Mouse (Mus musculus): ENCODE data around the gene Dnah2. TPM values are rescaled to one million over a fixed set of nuclear protein-coding genes. Genes with fewer than 3 reads are reported as not detected.

The Dnah2 gene
- polyA plus RNA-seq, 1 experiment from 2014 or later, result 1.9 TPM

DNA sequence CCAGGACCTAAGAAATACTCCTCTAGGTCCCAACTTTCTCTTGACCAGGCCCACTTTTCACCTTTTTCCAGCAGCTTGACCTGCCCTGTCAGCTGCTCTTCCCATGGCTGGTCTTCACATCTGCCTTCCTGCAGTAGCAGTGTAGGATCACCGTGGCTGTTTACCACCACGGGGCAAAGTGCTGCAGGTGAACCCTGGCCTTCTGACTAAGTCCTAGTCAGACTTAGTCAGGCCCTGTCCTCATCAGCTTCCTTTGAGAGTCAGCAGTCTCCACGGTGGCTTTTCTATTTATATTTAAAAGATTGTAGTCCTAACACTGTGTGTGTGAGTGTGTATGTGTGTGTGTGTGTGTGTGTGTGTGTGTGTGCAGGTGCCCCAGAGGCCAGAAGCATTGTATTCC, 171.1 kb downstream of the Dnah2 start:
- no peak overlapping the region for H3K9ac ChIP-seq
- H3K36me3 ChIP-seq, result peaks cover 20% of the 10 kb centered on the region
- H3K4me1 ChIP-seq, result no peaks in the 10 kb centered on the region
- H3K9me3 ChIP-seq, result no peaks in the 10 kb centered on the region
- H3K27me3 ChIP-seq (replicated peaks), result no peaks in the 10 kb centered on the region
- WGBS, result 83% methylated on average over 3 of the region's 3 CpGs
- H3K27ac ChIP-seq, result no peak overlapping the region
- no peak overlapping the region for H3K4me3 ChIP-seq
- ATAC-seq (ENCODE audit: low FRiP score, low read depth), result no peak
- no peak overlapping the region for H3K4me2 ChIP-seq (replicated peaks)

DNA sequence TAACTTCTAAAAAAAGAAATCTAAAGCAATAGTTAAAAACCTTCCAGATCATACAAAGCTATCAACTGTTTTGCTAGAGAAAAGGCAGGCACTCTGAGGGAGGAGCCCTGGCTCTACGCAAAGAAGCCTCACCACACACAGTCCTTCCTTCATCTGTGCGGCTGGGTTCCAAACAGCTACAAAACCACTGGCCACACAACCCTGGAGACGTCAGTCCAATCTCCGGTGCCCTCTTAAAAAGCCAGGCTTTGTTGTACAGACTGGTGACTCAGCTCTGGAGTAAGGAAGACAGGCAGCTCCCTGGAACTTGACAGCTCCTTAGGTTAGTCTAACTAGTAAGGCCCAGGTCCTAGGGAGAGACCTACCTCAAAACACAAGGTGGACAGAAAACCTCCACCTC, 173.3 kb downstream of the Dnah2 start:
- H3K27me3 ChIP-seq (replicated peaks), result no peaks in the 10 kb centered on the region
- peaks cover 20% of the 10 kb centered on the region for H3K36me3 ChIP-seq
- ATAC-seq (ENCODE audit: low FRiP score, low read depth), result no peak
- 93% methylated on average over 4 of the region's 4 CpGs for WGBS
- no peak overlapping the region for H3K4me3 ChIP-seq
- no peak overlapping the region for H3K27ac ChIP-seq
- H3K4me2 ChIP-seq (replicated peaks), result no peak overlapping the region
- H3K9me3 ChIP-seq, result no peaks in the 10 kb centered on the region
- H3K4me1 ChIP-seq, result peaks cover 19% of the 10 kb centered on the region
- no peak overlapping the region for H3K9ac ChIP-seq

DNA sequence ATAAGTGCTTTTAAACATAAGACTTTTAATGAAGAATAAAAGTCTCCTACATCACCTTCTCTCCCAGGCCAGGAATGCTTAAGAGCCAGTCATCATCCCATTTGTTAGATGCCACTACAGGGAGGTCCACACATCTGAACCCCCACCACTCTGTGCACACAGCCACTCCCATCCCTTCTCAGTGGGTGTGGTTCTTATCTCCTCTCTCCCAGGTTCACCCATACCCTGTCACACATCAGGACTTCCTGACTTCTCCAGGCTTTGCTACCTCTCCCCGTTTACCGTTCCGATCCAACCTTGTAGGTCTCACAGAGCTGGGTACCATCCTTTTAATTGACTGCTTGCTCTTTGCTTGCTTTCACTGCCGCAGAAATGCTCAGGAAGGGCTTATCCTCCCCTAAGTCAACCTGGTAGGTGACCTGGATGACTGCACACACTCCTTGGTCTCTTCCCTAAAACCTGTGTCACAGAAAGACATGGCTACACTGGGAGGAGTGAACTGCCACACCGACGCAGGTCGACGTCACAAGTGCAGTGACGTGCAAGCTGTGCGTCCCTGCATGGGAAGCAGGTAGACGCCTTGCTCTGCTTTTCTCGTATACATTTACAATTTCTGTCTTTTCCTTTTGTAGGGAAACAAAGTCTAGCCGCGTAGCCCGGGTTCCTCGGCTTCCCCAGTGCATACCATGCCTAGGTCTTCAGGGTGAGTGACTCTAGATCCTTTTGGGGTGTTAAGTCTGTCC, 175.5 kb downstream of the Dnah2 start:
- Histone ChIP-seq H3K4me3 (no peak overlapping the region), H3K9ac (no peak overlapping the region), H3K27ac (no peak overlapping the region), H3K36me3 (peaks cover 17% of the 10 kb centered on the region), H3K9me3 (no peaks in the 10 kb centered on the region), H3K27me3 (replicated peaks) (no peaks in the 10 kb centered on the region), H3K4me2 (replicated peaks) (no peak overlapping the region), H3K4me1 (peaks cover 24% of the 10 kb centered on the region)
- 93% methylated on average over 16 of the region's 16 CpGs for WGBS
- ATAC-seq (ENCODE audit: low FRiP score, low read depth), result no peak

DNA sequence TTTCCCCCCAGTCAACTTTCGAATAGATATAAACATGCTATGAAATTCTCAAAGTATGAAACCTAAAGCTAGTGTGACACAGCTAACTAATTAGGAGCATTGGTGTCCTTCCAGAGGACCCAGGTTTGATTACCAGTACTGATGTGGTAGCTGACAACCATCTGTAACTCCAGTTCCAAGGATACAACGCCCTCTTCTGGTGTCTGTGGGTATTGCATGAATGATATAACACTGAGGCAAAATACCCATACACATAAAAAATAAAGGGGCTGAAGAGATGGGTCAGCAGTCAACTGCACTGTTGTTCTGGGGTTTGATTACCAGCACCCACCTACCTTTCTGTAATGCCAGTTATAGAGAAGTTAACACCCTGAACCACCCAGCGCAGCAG, 176.1 kb downstream of the Dnah2 start:
- H3K4me2 ChIP-seq (replicated peaks), result peak overlapping the region; percentile 48; the same call in 1 of the 2 replicates
- H3K4me3 ChIP-seq, result no peak overlapping the region

DNA sequence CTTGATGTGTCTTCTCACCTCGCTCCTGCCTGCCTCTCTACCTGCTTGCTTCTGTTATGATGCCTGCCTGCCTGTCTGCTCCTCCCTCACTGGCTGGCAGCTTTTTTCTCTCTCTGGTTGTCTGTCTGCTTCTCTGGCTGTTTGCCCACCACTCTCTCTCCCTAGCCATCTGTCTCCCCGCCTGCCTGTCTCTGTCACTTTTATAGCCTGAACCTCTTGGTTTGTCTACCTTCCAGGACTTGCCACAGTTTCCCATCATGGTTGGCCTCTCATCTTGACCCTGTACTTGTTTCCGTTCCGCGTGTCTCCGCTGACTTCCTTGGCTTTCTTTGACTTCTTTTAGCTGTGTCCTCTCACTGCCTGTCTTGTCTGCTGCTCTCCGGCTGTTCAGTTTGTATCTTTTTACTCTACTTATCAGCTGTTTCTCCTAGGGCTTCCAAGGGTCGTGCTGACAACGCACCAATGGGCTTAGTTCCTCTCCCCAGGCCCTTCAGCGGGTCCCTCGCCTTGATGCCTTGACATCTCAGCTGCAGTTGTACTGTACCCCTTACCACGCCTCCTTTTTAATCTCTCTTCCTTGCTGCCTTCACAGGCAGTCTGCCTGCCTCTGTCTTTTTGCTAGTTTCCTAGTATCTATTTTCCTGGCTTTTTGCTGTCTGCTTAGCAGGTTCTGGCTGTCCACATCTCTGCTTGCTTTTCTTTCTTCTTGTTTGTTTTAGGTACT, 176.7 kb downstream of the Dnah2 start:
- H3K36me3 ChIP-seq, result peaks cover 13% of the 10 kb centered on the region
- peak overlapping the region; percentile 48 for H3K4me2 ChIP-seq (replicated peaks)
- no peaks in the 10 kb centered on the region for H3K9me3 ChIP-seq
- H3K4me1 ChIP-seq, result peaks cover 34% of the 10 kb centered on the region
- 31% methylated on average over 12 of the region's 12 CpGs for WGBS
- ATAC-seq (ENCODE audit: low FRiP score, low read depth), result no peak
- 0 out of 2 replicates have a peak overlapping the region, but pooled peaks have one; percentile 0 for H3K9ac ChIP-seq
- H3K27me3 ChIP-seq (replicated peaks), result no peaks in the 10 kb centered on the region
- H3K27ac ChIP-seq, result peak overlapping the region; percentile 55
- no peak overlapping the region; the same call in 1 of the 2 replicates for H3K4me3 ChIP-seq

More for the DNA sequence above, 176.1 kb downstream of the Dnah2 start:
- Histone ChIP-seq H3K27ac (peak overlapping the region; percentile 55; the same call in 1 of the 2 replicates), H3K36me3 (peaks cover 15% of the 10 kb centered on the region), H3K9me3 (no peaks in the 10 kb centered on the region), H3K27me3 (replicated peaks) (no peaks in the 10 kb centered on the region), H3K4me1 (peaks cover 30% of the 10 kb centered on the region), H3K9ac (no peak overlapping the region)
- WGBS, result 67% methylated on average over 3 of the region's 3 CpGs
- no peak for ATAC-seq (ENCODE audit: low FRiP score, low read depth)

DNA sequence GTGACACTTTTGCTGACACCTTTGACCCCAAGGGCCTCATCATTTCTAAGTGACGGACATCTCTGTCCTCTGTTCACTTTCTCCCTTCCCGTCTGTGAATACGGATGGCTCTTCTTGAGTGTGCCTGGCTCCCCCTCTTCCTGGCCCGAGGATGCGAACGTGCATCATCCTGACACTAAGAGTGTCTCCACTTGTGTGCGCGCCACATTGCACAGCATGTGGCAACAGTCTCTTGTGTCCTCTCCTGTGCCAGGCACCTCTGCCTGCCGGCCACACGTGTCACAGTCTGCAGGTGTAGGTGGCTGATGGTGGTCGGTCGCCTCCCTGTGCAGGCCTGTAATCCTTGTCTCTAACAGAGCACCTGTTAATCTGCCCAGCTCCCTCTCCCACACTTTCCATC, 177.3 kb downstream of the Dnah2 start:
- no peak for ATAC-seq (ENCODE audit: low FRiP score, low read depth)
- Histone ChIP-seq H3K9ac (0 out of 2 replicates have a peak overlapping the region, but pooled peaks have one; percentile 0), H3K4me3 (no peak overlapping the region; the same call in 1 of the 2 replicates), H3K4me2 (replicated peaks) (peak overlapping the region; percentile 48), H3K27ac (peak overlapping the region; percentile 55), H3K9me3 (no peaks in the 10 kb centered on the region), H3K27me3 (replicated peaks) (no peaks in the 10 kb centered on the region), H3K36me3 (peaks cover 13% of the 10 kb centered on the region), H3K4me1 (peaks cover 34% of the 10 kb centered on the region)
- 15% methylated on average over 12 of the region's 12 CpGs for WGBS

DNA sequence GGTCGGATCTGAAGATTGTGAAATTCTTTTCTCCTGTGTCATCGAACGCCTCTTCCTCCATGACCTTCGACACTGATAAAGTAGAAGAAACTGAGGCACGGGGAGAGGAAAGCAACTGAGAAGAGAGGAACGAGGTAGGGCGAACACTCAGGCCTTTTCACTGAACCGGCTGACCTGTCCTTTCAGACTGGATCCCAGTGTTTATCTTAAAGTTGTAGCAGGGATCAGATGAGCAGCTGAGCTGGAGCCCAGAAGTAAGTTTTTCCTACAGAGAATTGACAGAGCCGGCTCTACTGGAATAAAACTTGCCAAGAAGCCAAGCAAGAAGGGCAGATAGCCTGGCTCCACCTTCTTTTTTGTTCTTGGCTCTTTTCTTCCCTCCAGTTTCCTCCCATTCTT, 178.1 kb downstream of the Dnah2 start:
- WGBS, result 10% methylated on average over 9 of the region's 9 CpGs
- ATAC-seq (ENCODE audit: low FRiP score, low read depth), result no peak
- H3K9me3 ChIP-seq, result no peaks in the 10 kb centered on the region
- no peak overlapping the region for H3K4me3 ChIP-seq
- H3K9ac ChIP-seq, result no peak overlapping the region
- H3K27ac ChIP-seq, result peak overlapping the region; percentile 59; the same call in 1 of the 2 replicates
- H3K4me2 ChIP-seq (replicated peaks), result peak overlapping the region; percentile 48
- peaks cover 13% of the 10 kb centered on the region for H3K36me3 ChIP-seq
- H3K4me1 ChIP-seq, result peaks cover 39% of the 10 kb centered on the region
- H3K27me3 ChIP-seq (replicated peaks), result no peaks in the 10 kb centered on the region

Small RNA genes within 50 kb of the gene (microRNA-seq; reads per million reads assigned to microRNA genes)
- not detected for gene Gm27493

Other genes starting within 250 kb of the Dnah2 start
- gene Cntrob, start 225.3 kb downstream of the Dnah2 start, polyA plus RNA-seq (2016; fragmentation: Nextera tagmentation; extraction: Ambion mirVana), result 32.1 and 32.6 TPM in 2 replicates
- 179 and 194 TPM in 2 replicates for gene Trappc1, start 225.1 kb downstream of the Dnah2 start, polyA plus RNA-seq (2016; fragmentation: Nextera tagmentation; extraction: Ambion mirVana)
- 5.6 and 5.8 TPM in 2 replicates for gene Kcnab3, start 222.9 kb downstream of the Dnah2 start, polyA plus RNA-seq (2016; fragmentation: Nextera tagmentation; extraction: Ambion mirVana)
- gene Rnf227, start 208.6 kb downstream of the Dnah2 start, polyA plus RNA-seq (2016; fragmentation: Nextera tagmentation; extraction: Ambion mirVana), result 51.3 and 58.6 TPM in 2 replicates
- gene Chd3, start 179.7 kb downstream of the Dnah2 start, polyA plus RNA-seq (2016; fragmentation: Nextera tagmentation; extraction: Ambion mirVana), result 87.1 and 93.0 TPM in 2 replicates
- gene Naa38, start 153.6 kb downstream of the Dnah2 start, polyA plus RNA-seq (2016; fragmentation: Nextera tagmentation; extraction: Ambion mirVana), result 105 and 111 TPM in 2 replicates
- gene Cyb5d1, start 153.5 kb downstream of the Dnah2 start, polyA plus RNA-seq (2016; fragmentation: Nextera tagmentation; extraction: Ambion mirVana), result 48.5 and 49.9 TPM in 2 replicates
- gene Tmem88, start 150.9 kb downstream of the Dnah2 start, polyA plus RNA-seq (2016; fragmentation: Nextera tagmentation; extraction: Ambion mirVana), result 13.7 TPM in 2 replicates
- gene Kdm6b, start 135.4 kb downstream of the Dnah2 start, polyA plus RNA-seq (2016; fragmentation: Nextera tagmentation; extraction: Ambion mirVana), result 48.6 and 52.4 TPM in 2 replicates
- gene Efnb3, start 11.1 kb upstream of the Dnah2 start, polyA plus RNA-seq (2016; fragmentation: Nextera tagmentation; extraction: Ambion mirVana), result 54.4 and 57.4 TPM in 2 replicates
- 32.2 and 32.4 TPM in 2 replicates for gene Wrap53, start 31.1 kb upstream of the Dnah2 start, polyA plus RNA-seq (2016; fragmentation: Nextera tagmentation; extraction: Ambion mirVana)
- 116 and 120 TPM in 2 replicates for gene Trp53, start 31.2 kb upstream of the Dnah2 start, polyA plus RNA-seq (2016; fragmentation: Nextera tagmentation; extraction: Ambion mirVana)
- 8.4 and 10.8 TPM in 2 replicates for gene Atp1b2, start 56.8 kb upstream of the Dnah2 start, polyA plus RNA-seq (2016; fragmentation: Nextera tagmentation; extraction: Ambion mirVana)
- gene Shbg, start 68.8 kb upstream of the Dnah2 start, polyA plus RNA-seq (2016; fragmentation: Nextera tagmentation; extraction: Ambion mirVana), result not detected in 2 replicates
- 22.0 and 23.3 TPM in 2 replicates for gene Sat2, start 72.9 kb upstream of the Dnah2 start, polyA plus RNA-seq (2016; fragmentation: Nextera tagmentation; extraction: Ambion mirVana)
- 55.8 and 71.5 TPM in 2 replicates for gene Fxr2, start 83.9 kb upstream of the Dnah2 start, polyA plus RNA-seq (2016; fragmentation: Nextera tagmentation; extraction: Ambion mirVana)
- 0.30 TPM in 1 of 2 replicates, not detected in the other for gene Sox15, start 106.2 kb upstream of the Dnah2 start, polyA plus RNA-seq (2016; fragmentation: Nextera tagmentation; extraction: Ambion mirVana)
- 81.4 and 82.6 TPM in 2 replicates for gene Mpdu1, start 113.5 kb upstream of the Dnah2 start, polyA plus RNA-seq (2016; fragmentation: Nextera tagmentation; extraction: Ambion mirVana)
- 7.7 and 8.0 TPM in 2 replicates for gene Cd68, start 117.0 kb upstream of the Dnah2 start, polyA plus RNA-seq (2016; fragmentation: Nextera tagmentation; extraction: Ambion mirVana)
- 598 and 684 TPM in 2 replicates for gene Eif4a1, start 123.3 kb upstream of the Dnah2 start, polyA plus RNA-seq (2016; fragmentation: Nextera tagmentation; extraction: Ambion mirVana)
- 97.8 and 115 TPM in 2 replicates for gene Senp3, start 133.0 kb upstream of the Dnah2 start, polyA plus RNA-seq (2016; fragmentation: Nextera tagmentation; extraction: Ambion mirVana)
- 0.20 TPM in 1 of 2 replicates, not detected in the other for gene Tnfsf13, start 136.7 kb upstream of the Dnah2 start, polyA plus RNA-seq (2016; fragmentation: Nextera tagmentation; extraction: Ambion mirVana)
- gene Tnfsf12, start 146.7 kb upstream of the Dnah2 start, polyA plus RNA-seq (2016; fragmentation: Nextera tagmentation; extraction: Ambion mirVana), result 1.9 and 2.7 TPM in 2 replicates
- gene Tnfsfm13, start 147.0 kb upstream of the Dnah2 start, polyA plus RNA-seq (2016; fragmentation: Nextera tagmentation; extraction: Ambion mirVana), result 1.4 TPM in 2 replicates
- gene Polr2a, start 209.5 kb upstream of the Dnah2 start, polyA plus RNA-seq (2016; fragmentation: Nextera tagmentation; extraction: Ambion mirVana), result 28.5 and 31.2 TPM in 2 replicates
- not detected in 2 replicates for gene Slc35g3, start 212.9 kb upstream of the Dnah2 start, polyA plus RNA-seq (2016; fragmentation: Nextera tagmentation; extraction: Ambion mirVana)
- gene Zbtb4, start 216.8 kb upstream of the Dnah2 start, polyA plus RNA-seq (2016; fragmentation: Nextera tagmentation; extraction: Ambion mirVana), result 2.3 and 2.4 TPM in 2 replicates
- 5.3 and 5.8 TPM in 2 replicates for gene Chrnb1, start 246.8 kb upstream of the Dnah2 start, polyA plus RNA-seq (2016; fragmentation: Nextera tagmentation; extraction: Ambion mirVana)

Data from neural tube, embryonic 12.5 days (tissue).